Mouse (Mus musculus) neural tube, embryonic 10.5 days (tissue): ENCODE measurements around the gene Ccr10.

ENCODE experiments used
- DNase-seq: peaks from one replicate; pipeline ENCODE4 v3.0.0-alpha.2; 2017; ENCODE audit warnings: low spot score; ENCODE audit errors: extremely low spot score

Ccr10 gene

GRCm38 (mm10) chr11:101174851-101175628 lies at the start of gene Ccr10:
TSS of gene Ccr10 (minus strand) at chr11:101175443.
- no peak for DNase-seq

DNA sequence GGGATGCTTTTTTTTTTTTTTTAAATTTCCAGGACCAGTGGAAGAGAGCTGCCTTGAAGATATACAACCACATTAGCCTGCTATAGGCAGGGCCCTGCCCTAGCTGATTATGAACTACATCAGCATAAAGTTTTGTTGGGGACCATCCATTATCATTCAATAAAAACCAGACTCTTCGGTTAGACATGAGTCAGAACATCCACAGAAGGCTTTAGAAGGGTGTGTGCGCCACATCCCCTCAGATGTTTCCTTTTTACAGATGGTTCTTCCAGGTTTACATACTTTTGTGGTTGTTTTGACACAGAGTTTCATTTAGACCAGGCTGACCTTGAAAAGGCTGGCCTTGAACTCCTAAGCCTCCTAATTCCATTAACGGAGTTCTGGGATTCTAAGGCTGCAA lies 49.1 kb upstream of the Ccr10 start:
- no peak for DNase-seq

- no peak for DNase-seq
These were observed 46.2 kb upstream of the Ccr10 start for GRCm38 (mm10) chr11:101221306-101221986.

- DNase-seq: no peak
These were observed 45.6 kb upstream of the Ccr10 start for GRCm38 (mm10) chr11:101220853-101221252.

GRCm38 (mm10) chr11:101218436-101219055 lies 43.3 kb upstream of the Ccr10 start:
- no peak for DNase-seq

DNA sequence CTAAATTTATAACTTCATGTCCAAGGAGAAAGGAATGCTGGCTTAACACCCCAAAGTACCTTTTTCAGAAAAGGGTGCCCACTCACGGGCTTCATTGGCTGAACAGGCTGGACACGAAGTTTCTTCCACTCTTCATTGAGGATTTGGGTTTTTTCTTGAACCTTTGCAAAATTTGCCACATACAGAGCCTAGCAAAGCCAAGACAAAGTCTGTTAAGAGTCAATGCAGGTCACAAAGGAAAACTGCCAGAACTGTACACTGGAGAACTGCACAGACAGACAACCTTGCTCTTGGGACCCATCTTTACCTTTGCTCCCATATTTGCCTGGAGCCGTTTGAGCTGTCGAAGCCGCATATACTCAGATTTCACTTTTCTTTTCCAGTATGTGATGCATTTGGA lies 41.7 kb upstream of the Ccr10 start:
- DNase-seq: no peak

DNA sequence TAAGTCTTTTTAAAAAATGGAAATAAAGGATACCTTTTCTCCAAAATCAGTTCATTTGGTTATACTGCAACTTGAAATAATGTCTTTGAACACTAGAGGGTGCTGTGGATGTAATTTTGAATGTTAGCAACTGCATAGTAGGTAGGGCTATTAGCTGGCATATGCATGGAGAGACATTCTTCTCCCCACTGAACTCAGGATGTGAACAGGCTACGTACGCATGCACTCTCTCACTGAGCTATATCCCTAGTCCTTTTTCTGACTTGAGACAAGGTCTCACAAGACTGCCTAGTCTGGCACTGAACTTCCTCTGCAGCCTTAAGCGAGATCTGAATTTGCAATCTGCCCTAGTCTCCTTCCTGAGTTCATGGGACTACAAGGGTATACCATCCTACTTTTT lies 36.7 kb upstream of the Ccr10 start:
- DNase-seq: peak; percentile 36

- DNase-seq: no peak
These were observed 25.7 kb upstream of the Ccr10 start for GRCm38 (mm10) chr11:101200986-101201385.

DNA sequence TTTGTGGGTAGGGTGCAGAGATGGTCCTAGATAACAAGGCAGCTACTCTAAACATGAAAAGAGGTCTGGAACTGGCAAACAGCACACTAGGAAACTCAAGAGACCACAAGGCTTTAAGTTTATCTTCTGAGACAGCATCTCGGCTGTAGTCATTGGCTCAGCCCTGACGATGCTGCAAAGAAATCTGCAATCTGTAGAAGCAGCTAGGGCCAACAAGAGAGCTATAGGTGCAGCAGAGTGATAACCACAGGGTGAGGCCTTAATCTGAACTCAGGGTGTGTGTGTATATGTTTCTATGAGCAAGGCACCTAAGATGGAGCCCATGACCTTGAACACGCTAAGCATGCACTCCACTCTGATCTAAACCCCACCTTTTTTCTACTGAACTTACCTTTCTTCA lies 24.3 kb upstream of the Ccr10 start:
- no peak for DNase-seq

- no peak for DNase-seq
These were observed 20.9 kb upstream of the Ccr10 start for GRCm38 (mm10) chr11:101196175-101196574.

DNA sequence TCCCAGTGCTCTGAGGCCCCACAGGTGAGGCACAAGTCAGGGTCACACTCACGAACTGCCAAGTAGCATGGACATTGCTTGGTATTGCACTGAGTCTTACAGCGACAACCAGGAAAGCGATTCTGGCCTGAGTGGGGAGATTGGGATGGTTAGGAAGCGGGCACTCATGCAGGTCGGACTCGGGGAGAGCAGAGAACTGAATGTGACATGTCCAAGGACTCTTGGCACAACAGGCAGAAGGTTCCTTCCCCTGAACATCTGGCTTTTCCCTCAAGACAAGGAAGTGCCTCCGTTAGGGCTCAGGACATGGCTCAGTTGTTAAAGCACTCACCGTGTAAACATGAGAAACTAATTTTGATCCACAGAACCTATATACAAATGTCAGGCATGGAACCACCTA lies 20.3 kb upstream of the Ccr10 start:
- no peak for DNase-seq

GRCm38 (mm10) chr11:101195101-101195500 lies 19.9 kb upstream of the Ccr10 start:
- no peak for DNase-seq

DNA sequence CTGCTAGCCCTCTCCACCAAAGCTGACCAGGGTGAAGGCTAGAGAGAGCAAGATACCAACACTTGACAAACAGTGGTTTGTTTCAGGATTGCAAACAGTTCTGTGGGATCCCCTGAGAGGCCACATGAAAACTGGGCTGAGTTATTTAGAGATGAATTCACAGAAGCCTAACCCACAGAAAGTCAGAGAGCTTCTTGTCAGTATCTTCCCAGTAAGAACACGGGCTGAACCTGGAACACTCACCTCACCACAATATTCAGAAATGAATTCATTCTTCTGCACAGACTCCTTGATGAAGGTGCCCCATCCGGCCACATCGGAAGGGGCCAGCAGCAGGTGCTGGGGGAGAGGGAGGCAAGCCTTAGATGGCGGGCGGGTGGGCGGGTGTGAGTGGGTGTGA lies 19.4 kb upstream of the Ccr10 start:
- no peak for DNase-seq

- no peak for DNase-seq
These were observed 18.9 kb upstream of the Ccr10 start for GRCm38 (mm10) chr11:101194137-101194536.

DNA sequence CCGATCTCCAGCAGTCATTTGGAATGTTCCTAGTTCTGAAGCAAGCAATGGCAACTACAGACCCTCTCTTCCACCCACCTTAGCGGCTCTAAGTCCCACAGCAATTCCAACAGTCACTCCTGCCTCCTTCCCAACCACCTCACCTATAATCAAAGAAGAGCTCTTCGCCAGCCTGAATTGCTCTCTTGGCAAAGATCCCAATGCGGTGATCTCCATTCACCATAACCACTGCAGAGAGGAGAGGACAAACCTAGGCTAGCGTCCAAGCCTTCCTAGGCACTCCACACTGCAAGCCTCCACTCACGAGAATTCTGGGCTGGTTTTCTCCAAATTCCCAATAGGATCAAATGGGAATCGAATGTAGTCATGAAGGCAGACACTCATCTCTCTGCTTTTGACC lies 17.8 kb upstream of the Ccr10 start:
- DNase-seq: no peak

GRCm38 (mm10) chr11:101192646-101193045 lies 17.4 kb upstream of the Ccr10 start:
- DNase-seq: no peak

DNA sequence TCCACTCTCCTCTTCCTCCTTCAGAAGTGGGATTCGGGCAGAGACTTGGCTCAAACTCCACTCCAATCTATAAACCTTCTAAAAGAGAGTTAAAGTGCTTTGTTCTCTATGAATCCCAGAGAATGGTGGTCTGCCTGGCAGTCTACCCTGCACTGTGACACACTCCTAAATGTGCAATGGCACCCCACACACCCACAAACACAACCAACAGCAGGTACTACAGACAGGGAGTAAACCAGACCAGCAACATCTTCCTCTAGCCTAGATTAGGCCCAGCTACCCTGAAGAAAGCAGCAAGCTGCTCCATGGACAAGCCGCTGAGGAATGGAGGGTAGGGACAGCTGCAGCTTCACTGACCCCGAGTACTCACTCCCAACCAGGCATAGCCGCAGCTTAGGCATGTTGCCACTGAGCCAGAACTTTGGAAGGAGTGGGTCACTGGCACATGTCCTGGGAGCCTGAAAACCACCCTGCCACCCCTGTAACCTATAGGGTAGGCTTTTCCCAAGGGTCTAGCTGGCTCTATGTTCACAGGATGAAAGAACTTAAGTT lies 16.8 kb upstream of the Ccr10 start:
- DNase-seq: no peak

DNA sequence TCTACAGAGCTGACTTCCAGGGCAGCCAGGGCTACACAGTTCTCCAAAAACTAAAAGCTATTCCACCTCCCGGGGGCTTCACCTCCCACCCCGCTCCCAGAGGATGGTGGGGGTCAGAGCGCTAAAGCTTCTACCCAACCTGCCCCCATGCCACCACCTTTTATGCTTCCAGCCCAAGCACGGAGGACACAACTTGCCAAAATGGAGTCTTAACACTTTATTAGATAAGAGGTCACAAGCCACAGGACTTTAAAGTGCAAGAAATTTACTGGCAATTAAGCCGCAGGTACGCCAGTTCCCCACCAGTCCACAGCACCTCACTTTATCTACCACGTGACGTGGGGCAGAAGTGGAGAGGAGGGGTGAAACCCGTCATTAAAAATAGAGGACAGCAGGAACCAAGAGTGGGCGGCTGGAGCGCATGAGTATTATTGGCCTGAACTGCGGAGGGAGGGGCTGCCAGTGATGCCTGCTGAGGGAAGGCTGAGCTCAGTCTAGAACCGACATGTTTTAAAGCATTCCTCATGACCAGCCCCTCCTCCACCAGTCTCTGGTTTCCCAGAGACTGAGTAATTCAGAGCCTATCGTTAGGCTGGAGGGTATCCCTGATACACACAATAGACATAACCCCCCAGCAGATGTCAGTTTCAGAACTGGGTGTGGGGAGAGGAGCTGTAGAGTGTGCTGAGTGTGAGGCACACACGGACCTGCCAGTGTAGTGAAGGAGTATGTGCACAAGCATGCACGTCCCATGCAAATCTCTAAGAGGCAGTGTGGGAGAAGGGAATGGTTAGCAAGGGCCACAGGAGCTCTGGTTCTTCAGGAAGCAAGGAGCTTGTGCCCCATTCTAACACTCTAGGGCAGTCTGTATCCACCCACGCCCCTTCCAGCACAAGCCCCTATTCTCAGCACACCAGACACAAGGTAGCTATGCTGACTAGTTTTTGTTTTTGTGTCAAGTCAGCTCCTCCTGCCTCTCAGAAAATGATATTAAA lies 16.0 kb upstream of the Ccr10 start:
- no peak for DNase-seq

- no peak for DNase-seq
These were observed 15.1 kb upstream of the Ccr10 start for GRCm38 (mm10) chr11:101190181-101190912.

DNA sequence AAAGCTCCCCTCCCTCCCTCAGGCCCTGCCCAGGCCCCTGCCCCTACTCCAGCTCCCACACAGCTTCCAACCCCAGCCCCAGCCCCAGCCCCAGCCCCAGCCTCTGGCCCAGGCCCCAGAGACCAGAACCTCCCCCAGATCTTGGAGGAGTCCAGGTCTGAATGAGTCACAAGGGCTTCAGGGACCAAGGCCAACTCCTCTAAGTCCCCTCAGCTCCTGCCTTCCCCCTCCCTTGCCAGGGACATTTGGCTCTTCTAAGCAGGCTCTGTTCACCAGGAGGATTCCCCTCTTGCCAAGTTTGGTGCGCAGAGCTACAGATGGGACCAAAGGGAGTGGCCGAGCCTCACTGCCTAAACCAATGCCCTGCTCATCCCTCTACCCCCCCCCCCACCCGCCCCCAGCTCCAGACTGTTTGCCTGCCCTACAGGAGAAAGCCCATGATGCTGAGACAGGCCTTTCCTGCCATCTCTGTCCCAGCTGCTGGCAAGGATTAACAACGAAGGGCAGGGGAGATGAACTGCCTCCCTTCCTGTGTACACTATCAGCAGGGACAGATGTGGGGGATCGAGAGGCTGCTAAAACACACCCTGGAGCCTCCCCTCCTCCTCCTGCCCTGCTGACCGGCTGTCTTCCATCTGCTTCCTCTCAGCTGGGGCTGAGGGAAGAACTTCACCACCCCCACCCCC lies 14.4 kb upstream of the Ccr10 start:
- DNase-seq: peak; percentile 62
